Mouse (Mus musculus) spleen, adult 2 months (tissue): ENCODE measurements around the gene Myof.

Source experiments
- CTCF ChIP-seq: fragments of 200-500 bp; IDR thresholded peaks from 2 replicates; pipeline ENCODE4 v1.5.1; 2011; ENCODE audit warnings: mild to moderate bottlenecking, inconsistent platforms; ENCODE audit not compliant: insufficient read depth, insufficient read length, insufficient replicate concordance; ENCODE audit errors: extremely low read depth
- POLR2A ChIP-seq: fragments of 200-500 bp; IDR thresholded peaks from 2 replicates; pipeline ENCODE4 v1.6.1; 2011; ENCODE audit warnings: low read depth, low read length, inconsistent platforms

DNA sequence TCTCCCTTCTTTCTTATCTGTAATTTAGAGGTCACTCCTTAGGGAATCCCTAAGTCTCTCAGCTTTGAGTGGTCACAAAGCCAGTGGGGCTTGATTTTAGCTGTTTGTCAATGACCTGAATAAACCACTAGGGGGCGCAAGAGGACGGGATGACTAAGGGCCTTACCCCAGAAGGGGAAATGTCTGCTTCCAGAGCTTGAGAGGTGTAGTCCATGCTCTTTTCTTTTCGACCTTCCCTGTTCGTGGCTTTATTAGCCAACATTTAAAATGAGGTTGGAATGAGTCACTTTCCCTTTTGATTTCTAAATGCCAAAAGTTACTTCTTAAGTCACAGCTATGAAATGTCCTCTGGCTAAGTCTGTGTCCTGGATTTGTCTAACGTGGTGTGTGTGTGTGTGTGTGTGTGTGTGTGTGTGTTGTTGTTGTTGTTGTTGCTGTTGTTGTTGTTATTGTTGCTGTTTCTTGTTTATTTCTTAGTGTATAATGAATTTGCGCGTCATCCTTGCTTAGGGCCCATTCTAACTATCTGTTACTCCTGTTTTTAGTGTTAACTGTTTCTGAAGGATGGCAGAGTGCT lies 87.9 kb downstream of the Myof start:
- TF ChIP-seq POLR2A (no peak), CTCF (peak; percentile 82; the same call in 1 of the 2 replicates)
